Mouse (Mus musculus) embryonic fibroblast, embryonic 13.5 days (primary cell): ENCODE measurements at regions not wholly inside any gene's neighbourhood (a gene's known extent, or its start where the extent isn't known, plus 50 kb on each side); places are given as distances from the start of the nearest gene placed in this dataset.

ENCODE experiments used
- CTCF ChIP-seq: IDR thresholded peaks from 2 replicates; pipeline ENCODE4 v1.5.1; 2011; ENCODE audit warnings: mild to moderate bottlenecking, control low read depth, low read length, moderate library complexity, borderline replicate concordance; ENCODE audit not compliant: insufficient read depth
- POLR2A ChIP-seq: IDR thresholded peaks from 2 replicates; pipeline ENCODE4 v1.6.1; 2011; ENCODE audit warnings: low read depth, mild to moderate bottlenecking, control low read depth, low read length, moderate library complexity

GRCm38 (mm10) chr16:50863565-50863964 lies 272.6 kb upstream of the Ccdc54 start:
- TF ChIP-seq CTCF (no peak), POLR2A (no peak)
